Mouse (Mus musculus): ENCODE data around the gene Baat. TPM values are rescaled to one million over a fixed set of nuclear protein-coding genes. Genes with fewer than 3 reads are reported as not detected.

The Baat gene
- polyA plus RNA-seq, 1 experiment from 2014 or later, result 0.20 TPM

- no peak overlapping the region for H3K4me2 ChIP-seq (ENCODE audit: low read length)
- ATAC-seq (replicated peaks; ENCODE audit: low FRiP score, low read depth) (no peak), DNase-seq (ENCODE audit: low spot score) (no peak)
- H3K36me3 ChIP-seq (ENCODE audit: insufficient read depth, low read length), result no peaks in the 10 kb centered on the region
- H3K9me3 ChIP-seq (replicated peaks; ENCODE audit: low read length), result no peaks in the 10 kb centered on the region
- no peak overlapping the region for H3K4me3 ChIP-seq (replicated peaks; ENCODE audit: low read depth, low read length)
- no peak overlapping the region for H3K9ac ChIP-seq (ENCODE audit: low read depth, low read length)
- WGBS, result 69% methylated on average over 3 of the region's 3 CpGs
- no peak overlapping the region for H3K27ac ChIP-seq
- H3K27me3 ChIP-seq (ENCODE audit: insufficient read depth, low read length), result no peaks in the 10 kb centered on the region
- TF ChIP-seq CTCF (IDR thresholded peaks at IDR 0.05; ENCODE audit: low read depth), result no peak
- H3K4me1 ChIP-seq (replicated peaks; ENCODE audit: insufficient read depth, low read length), result no peaks in the 10 kb centered on the region
Measured at GRCm38 (mm10) chr4:49540966-49541365, 34.6 kb upstream of the Baat start.

GRCm38 (mm10) chr4:49539665-49540064 is 33.3 kb upstream of the Baat start:
- no peak overlapping the region for H3K27ac ChIP-seq
- H3K4me1 ChIP-seq (replicated peaks; ENCODE audit: insufficient read depth, low read length), result no peaks in the 10 kb centered on the region
- H3K4me3 ChIP-seq (replicated peaks; ENCODE audit: low read depth, low read length), result no peak overlapping the region
- DNase-seq (ENCODE audit: low spot score) (no peak), ATAC-seq (replicated peaks; ENCODE audit: low FRiP score, low read depth) (no peak)
- H3K9ac ChIP-seq (ENCODE audit: low read depth, low read length), result no peak overlapping the region
- H3K27me3 ChIP-seq (ENCODE audit: insufficient read depth, low read length), result no peaks in the 10 kb centered on the region
- no peaks in the 10 kb centered on the region for H3K9me3 ChIP-seq (replicated peaks; ENCODE audit: low read length)
- WGBS, result 60% methylated on average over 6 of the region's 6 CpGs
- no peak overlapping the region for H3K4me2 ChIP-seq (ENCODE audit: low read length)
- TF ChIP-seq CTCF (IDR thresholded peaks at IDR 0.05; ENCODE audit: low read depth), result no peak
- no peaks in the 10 kb centered on the region for H3K36me3 ChIP-seq (ENCODE audit: insufficient read depth, low read length)

GRCm38 (mm10) chr4:49536671-49537070 is 30.3 kb upstream of the Baat start:
- Histone ChIP-seq H3K9ac (ENCODE audit: low read depth, low read length) (no peak overlapping the region), H3K27ac (no peak overlapping the region), H3K27me3 (ENCODE audit: insufficient read depth, low read length) (no peaks in the 10 kb centered on the region), H3K4me2 (ENCODE audit: low read length) (no peak overlapping the region), H3K9me3 (replicated peaks; ENCODE audit: low read length) (no peaks in the 10 kb centered on the region), H3K4me1 (replicated peaks; ENCODE audit: insufficient read depth, low read length) (no peaks in the 10 kb centered on the region), H3K4me3 (replicated peaks; ENCODE audit: low read depth, low read length) (no peak overlapping the region), H3K36me3 (ENCODE audit: insufficient read depth, low read length) (0 out of 2 replicates have a peak, but pooled peaks cover 2% of the 10 kb centered on the region)
- 80% methylated on average over 4 of the region's 4 CpGs for WGBS
- no peak for ATAC-seq (replicated peaks; ENCODE audit: low FRiP score, low read depth)
- no peak for DNase-seq (ENCODE audit: low spot score)
- TF ChIP-seq CTCF (IDR thresholded peaks at IDR 0.05; ENCODE audit: low read depth), result no peak

GRCm38 (mm10) chr4:49535675-49536294 is 29.4 kb upstream of the Baat start:
- DNase-seq (ENCODE audit: low spot score) (no peak), ATAC-seq (replicated peaks; ENCODE audit: low FRiP score, low read depth) (peak; percentile 38; the same call in 1 of the 2 replicates)
- peaks cover 4% of the 10 kb centered on the region; the same call in 1 of the 2 replicates for H3K36me3 ChIP-seq (ENCODE audit: insufficient read depth, low read length)
- no peak for TF ChIP-seq CTCF (IDR thresholded peaks at IDR 0.05; ENCODE audit: low read depth)
- no peaks in the 10 kb centered on the region for H3K9me3 ChIP-seq (replicated peaks; ENCODE audit: low read length)
- H3K27ac ChIP-seq, result no peak overlapping the region
- 95% methylated on average over 4 of the region's 4 CpGs for WGBS
- H3K9ac ChIP-seq (ENCODE audit: low read depth, low read length), result no peak overlapping the region
- H3K4me3 ChIP-seq (replicated peaks; ENCODE audit: low read depth, low read length), result no peak overlapping the region
- H3K4me1 ChIP-seq (replicated peaks; ENCODE audit: insufficient read depth, low read length), result no peaks in the 10 kb centered on the region
- no peaks in the 10 kb centered on the region for H3K27me3 ChIP-seq (ENCODE audit: insufficient read depth, low read length)
- no peak overlapping the region for H3K4me2 ChIP-seq (ENCODE audit: low read length)

GRCm38 (mm10) chr4:49535036-49535435 is 28.7 kb upstream of the Baat start:
- WGBS, result 87% methylated on average over 3 of the region's 3 CpGs
- no peaks in the 10 kb centered on the region for H3K27me3 ChIP-seq (ENCODE audit: insufficient read depth, low read length)
- H3K27ac ChIP-seq, result no peak overlapping the region
- no peak overlapping the region for H3K4me2 ChIP-seq (ENCODE audit: low read length)
- H3K36me3 ChIP-seq (ENCODE audit: insufficient read depth, low read length), result peaks cover 11% of the 10 kb centered on the region
- no peaks in the 10 kb centered on the region for H3K4me1 ChIP-seq (replicated peaks; ENCODE audit: insufficient read depth, low read length)
- no peak overlapping the region for H3K4me3 ChIP-seq (replicated peaks; ENCODE audit: low read depth, low read length)
- H3K9ac ChIP-seq (ENCODE audit: low read depth, low read length), result no peak overlapping the region
- H3K9me3 ChIP-seq (replicated peaks; ENCODE audit: low read length), result no peaks in the 10 kb centered on the region
- no peak for TF ChIP-seq CTCF (IDR thresholded peaks at IDR 0.05; ENCODE audit: low read depth)
- DNase-seq (ENCODE audit: low spot score) (no peak), ATAC-seq (replicated peaks; ENCODE audit: low FRiP score, low read depth) (peak; percentile 49; the same call in 1 of the 2 replicates)

- no peak for DNase-seq (ENCODE audit: low spot score)
- no peak for ATAC-seq (replicated peaks; ENCODE audit: low FRiP score, low read depth)
- Histone ChIP-seq H3K9me3 (replicated peaks; ENCODE audit: low read length) (no peaks in the 10 kb centered on the region), H3K27ac (no peak overlapping the region), H3K4me2 (ENCODE audit: low read length) (peak overlapping the region; percentile 76; the same call in 1 of the 2 replicates), H3K36me3 (ENCODE audit: insufficient read depth, low read length) (0 out of 2 replicates have a peak, but pooled peaks cover 3% of the 10 kb centered on the region), H3K9ac (ENCODE audit: low read depth, low read length) (no peak overlapping the region), H3K4me1 (replicated peaks; ENCODE audit: insufficient read depth, low read length) (peaks cover 3% of the 10 kb centered on the region; the same call in 1 of the 2 replicates), H3K27me3 (ENCODE audit: insufficient read depth, low read length) (no peaks in the 10 kb centered on the region), H3K4me3 (replicated peaks; ENCODE audit: low read depth, low read length) (no peak overlapping the region)
- 82% methylated on average over 9 of the region's 9 CpGs for WGBS
- TF ChIP-seq CTCF (IDR thresholded peaks at IDR 0.05; ENCODE audit: low read depth), result no peak
Measured at GRCm38 (mm10) chr4:49522576-49522975, 16.2 kb upstream of the Baat start.
